Mouse (Mus musculus) kidney, adult 2 months (tissue): ENCODE results near the gene Hipk2.

ENCODE experiments used
- CTCF ChIP-seq: fragments of 200-500 bp; conservative IDR thresholded peaks from 2 replicates; pipeline ENCODE4 v1.5.1; 2011; ENCODE audit warnings: low read depth, mild to moderate bottlenecking, control low read depth, low read length, moderate library complexity, mixed read lengths; ENCODE audit not compliant: insufficient read depth, insufficient read length
- POLR2A ChIP-seq: fragments of 200-500 bp; IDR thresholded peaks from one replicate; pipeline ENCODE4 v1.6.1; 2011; ENCODE audit warnings: low read depth, low read length, control low read depth

GRCm38 (mm10) chr6:38789221-38789810 is 86.6 kb downstream of the Hipk2 start:
- TF ChIP-seq CTCF: no peak
- no peak for TF ChIP-seq POLR2A
